Mouse (Mus musculus) liver, embryonic 15.5 days (tissue): ENCODE data around the gene Insl3. TPM values are rescaled to one million over a fixed set of nuclear protein-coding genes. Genes with fewer than 3 reads are reported as not detected.

Source experiments
- ATAC-seq: fragments of 200-750 bp; cut with Nextera tagmentation; 2 replicates; pipeline ENCODE4 v1.8.0; 2017; ENCODE audit warnings: moderate number of reproducible peaks, mild to moderate bottlenecking, moderate library complexity; ENCODE audit not compliant: insufficient read depth
- H3K27ac ChIP-seq: fragments of 300-500 bp; sonication (generic); replicated peaks from 2 replicates; pipeline ENCODE4 v1.5.1; 2015; ENCODE audit warnings: mild to moderate bottlenecking, inconsistent platforms
- H3K27me3 ChIP-seq: fragments of 300-500 bp; sonication (generic); 2 replicates; pipeline ENCODE4 v1.6.1; 2015; ENCODE audit warnings: mild to moderate bottlenecking, inconsistent platforms
- H3K36me3 ChIP-seq: fragments of 300-500 bp; sonication (generic); replicated peaks from 2 replicates; pipeline ENCODE4 v1.6.1; 2015; ENCODE audit warnings: moderate library complexity, mild to moderate bottlenecking, inconsistent platforms
- H3K4me1 ChIP-seq: fragments of 300-500 bp; sonication (generic); replicated peaks from 2 replicates; pipeline ENCODE4 v1.6.1; 2015; ENCODE audit warnings: inconsistent platforms
- H3K4me2 ChIP-seq: fragments of 300-500 bp; sonication (generic); 2 replicates; pipeline ENCODE4 v1.6.1; 2015; ENCODE audit warnings: moderate library complexity, mild to moderate bottlenecking, inconsistent platforms
- H3K4me3 ChIP-seq: fragments of 300-500 bp; sonication (generic); replicated peaks from 2 replicates; pipeline ENCODE4 v1.5.1; 2015; ENCODE audit warnings: mild to moderate bottlenecking, inconsistent platforms
- H3K9ac ChIP-seq: fragments of 300-500 bp; sonication (generic); 2 replicates; pipeline ENCODE4 v1.6.1; 2015; ENCODE audit warnings: moderate library complexity, mild to moderate bottlenecking, inconsistent platforms
- H3K9me3 ChIP-seq: fragments of 300-500 bp; sonication (generic); replicated peaks from 2 replicates; pipeline ENCODE4 v1.6.1; 2016; ENCODE audit warnings: inconsistent platforms
- WGBS: fragments of 180-500 bp; shearing (Covaris S2); methylation state at CpG from one replicate; pipeline ENCODE4 v1.1.7; 2015; ENCODE audit warnings: mixed read lengths; ENCODE audit not compliant: insufficient replicate concordance; 5-methylcytosine and 5-hydroxymethylcytosine counted together
- polyA plus RNA-seq: library from polyadenylated mRNA; unstranded; fragments of >200 nt; fragmentation: Nextera tagmentation; extraction: Ambion mirVana; gene quantifications from 2 replicates; pipeline ENCODE4 v1.2.1, GENCODE M21; 2015

The Insl3 gene
- polyA plus RNA-seq, 1 experiment from 2014 or later = 3.0 TPM

DNA sequence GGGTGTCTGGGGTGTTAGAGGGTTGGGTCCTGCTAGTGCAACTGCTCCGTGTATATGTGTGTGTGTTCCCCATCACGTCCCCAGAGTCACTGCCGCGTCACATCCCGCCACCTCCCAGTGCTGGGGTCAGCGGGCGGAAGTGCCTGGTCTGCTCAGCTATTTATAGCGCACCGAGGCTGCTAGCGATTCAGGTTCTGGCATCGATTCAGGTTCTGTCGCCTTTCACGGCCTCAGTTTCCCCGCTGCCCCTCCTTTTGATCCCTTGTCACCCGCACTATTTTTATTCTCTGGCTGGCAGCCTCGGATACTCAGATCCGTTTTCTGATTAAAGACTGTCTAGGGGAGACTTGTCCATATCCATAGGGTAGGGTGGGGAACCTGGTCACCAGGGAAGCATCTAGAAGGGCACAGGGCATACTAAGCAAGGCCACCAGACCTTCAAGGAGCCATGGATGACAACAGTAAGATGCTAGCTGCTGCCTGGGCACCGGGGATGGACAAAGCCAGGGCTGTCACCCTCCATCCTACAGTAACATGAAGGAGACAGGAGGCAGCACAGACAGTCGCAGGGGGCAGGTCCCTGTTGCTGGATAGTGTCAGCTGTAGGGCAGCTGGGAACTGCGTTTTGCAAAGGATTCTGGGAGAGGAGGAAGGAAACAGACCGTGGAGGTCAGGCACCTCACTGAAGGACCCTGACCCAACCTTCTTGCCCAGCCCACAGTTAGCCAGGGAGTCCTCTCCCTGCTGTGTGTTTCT lies 20.6 kb upstream of the Insl3 start:
- H3K9me3 ChIP-seq = no peaks in the 10 kb centered on the region
- peak overlapping the region; percentile 44 for H3K4me2 ChIP-seq
- WGBS = 1% methylated on average over 21 of the region's 21 CpGs
- H3K27ac ChIP-seq = no peak overlapping the region
- H3K4me1 ChIP-seq = peaks cover 35% of the 10 kb centered on the region
- H3K36me3 ChIP-seq = no peaks in the 10 kb centered on the region
- peaks cover 65% of the 10 kb centered on the region for H3K27me3 ChIP-seq
- H3K9ac ChIP-seq = no peak overlapping the region
- no peak overlapping the region for H3K4me3 ChIP-seq
- no peak for ATAC-seq

DNA sequence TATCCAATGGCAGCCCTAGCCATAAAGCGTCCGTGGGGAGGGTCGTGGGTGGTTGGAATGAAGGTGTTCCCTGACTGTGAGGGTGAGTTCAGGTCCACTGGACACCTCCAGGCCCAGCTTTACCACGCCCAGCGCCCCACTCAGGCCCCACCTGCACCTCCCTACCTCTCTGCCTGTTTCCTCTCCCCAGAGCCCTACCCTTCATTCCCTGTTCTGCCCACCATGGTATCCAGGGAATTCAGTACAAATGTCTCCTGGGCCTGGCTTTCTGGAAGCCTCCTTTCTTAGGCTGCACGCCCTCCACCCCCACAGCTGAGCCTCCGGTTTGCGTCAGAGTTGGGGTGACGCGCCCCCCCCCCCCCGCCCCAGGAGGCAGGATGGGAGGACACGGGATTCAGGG lies 18.8 kb upstream of the Insl3 start:
- Histone ChIP-seq H3K4me2 (peak overlapping the region; percentile 85), H3K36me3 (no peaks in the 10 kb centered on the region), H3K9ac (no peak overlapping the region), H3K9me3 (no peaks in the 10 kb centered on the region), H3K4me3 (peak overlapping the region; percentile 56), H3K4me1 (peaks cover 32% of the 10 kb centered on the region), H3K27ac (no peak overlapping the region), H3K27me3 (peaks cover 57% of the 10 kb centered on the region)
- no peak for ATAC-seq
- 25% methylated on average over 12 of the region's 12 CpGs for WGBS

GRCm38 (mm10) chr8:71670621-71671548 lies 18.1 kb upstream of the Insl3 start:
- peak overlapping the region; percentile 56 for H3K4me3 ChIP-seq
- no peaks in the 10 kb centered on the region for H3K36me3 ChIP-seq
- peak overlapping the region; percentile 85 for H3K4me2 ChIP-seq
- H3K27ac ChIP-seq = no peak overlapping the region
- peaks cover 30% of the 10 kb centered on the region for H3K4me1 ChIP-seq
- 0 out of 2 replicates have a peak, but pooled peaks have one; percentile 3 for ATAC-seq
- no peaks in the 10 kb centered on the region for H3K9me3 ChIP-seq
- WGBS = 1% methylated on average over 61 of the region's 64 CpGs
- peaks cover 57% of the 10 kb centered on the region for H3K27me3 ChIP-seq
- H3K9ac ChIP-seq = no peak overlapping the region

DNA sequence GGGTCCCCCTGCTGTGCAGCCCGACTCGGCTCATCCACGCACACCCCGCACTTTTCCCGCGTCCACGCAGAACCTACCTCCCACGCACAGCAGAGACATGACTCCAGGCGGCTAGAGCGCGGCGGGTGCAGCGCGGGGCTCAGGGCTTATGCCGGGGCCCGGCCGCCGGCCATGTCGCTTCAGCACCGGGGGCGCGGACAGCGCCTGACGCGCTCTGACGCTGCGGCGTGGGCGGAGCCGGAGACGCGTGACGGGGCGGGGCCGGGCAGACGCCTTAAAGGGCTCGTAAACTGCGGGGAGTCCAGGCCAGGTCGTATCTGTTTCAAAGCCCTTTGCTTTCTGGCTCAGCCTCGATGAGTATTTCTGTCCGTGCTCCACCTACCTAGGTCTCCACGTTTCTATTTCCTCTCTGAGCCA lies 17.5 kb upstream of the Insl3 start, which contains the start of gene Unc13a:
Gene Unc13a (minus strand): TSS at position 209 of the 417 bp plus-strand sequence.
- peak within 1 kb of the TSS; percentile 85 for H3K4me2 ChIP-seq
- peak within 1 kb of the TSS; percentile 56 for H3K4me3 ChIP-seq
- H3K27ac ChIP-seq = no peak within 1 kb of the TSS
- peaks cover 34% of the 10 kb centered on the region for H3K4me1 ChIP-seq
- ATAC-seq = peak; percentile 53
- no peaks in the 10 kb centered on the region for H3K9me3 ChIP-seq
- no peak within 1 kb of the TSS for H3K9ac ChIP-seq
- H3K27me3 ChIP-seq = peaks cover 50% of the 10 kb centered on the region
- no peaks in the 10 kb centered on the region for H3K36me3 ChIP-seq
- WGBS = under 1% methylated on average over 42 of the region's 42 CpGs

DNA sequence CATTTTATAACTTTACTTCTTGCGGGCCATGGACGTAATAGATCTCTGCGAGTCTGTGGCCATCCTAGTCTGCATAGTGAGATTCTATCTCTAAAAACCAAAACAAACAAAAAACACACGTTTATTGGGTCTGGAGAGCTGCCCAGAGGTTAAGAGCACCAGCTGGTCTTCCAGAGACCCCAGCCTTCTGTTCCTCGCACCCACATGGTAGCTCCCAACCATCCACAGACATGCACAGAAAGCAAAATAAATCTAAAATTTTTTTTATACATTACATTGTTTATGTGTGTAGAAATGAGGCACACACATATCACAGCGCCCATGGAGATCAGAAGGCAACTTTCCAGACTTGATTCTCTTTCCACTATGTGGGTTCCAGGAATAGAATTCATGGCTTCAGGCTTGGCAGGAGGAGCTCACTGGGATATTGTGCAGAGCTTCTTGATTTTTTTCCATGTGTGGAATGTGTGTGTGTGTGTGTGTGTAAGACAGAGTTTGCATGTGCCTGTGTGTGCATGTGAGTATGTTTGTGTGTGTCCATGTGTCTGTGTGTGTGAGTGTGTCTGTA lies 16.8 kb upstream of the Insl3 start:
- ATAC-seq = no peak
- Histone ChIP-seq H3K9me3 (no peaks in the 10 kb centered on the region), H3K4me2 (peak overlapping the region; percentile 85), H3K4me1 (peaks cover 41% of the 10 kb centered on the region), H3K27me3 (peaks cover 43% of the 10 kb centered on the region), H3K27ac (no peak overlapping the region), H3K36me3 (no peaks in the 10 kb centered on the region), H3K9ac (no peak overlapping the region), H3K4me3 (no peak overlapping the region)
- 58% methylated on average over 6 of the region's 6 CpGs for WGBS

- H3K4me1 ChIP-seq = peaks cover 42% of the 10 kb centered on the region
- 56% methylated on average over 2 of the region's 2 CpGs for WGBS
- ATAC-seq = no peak
- H3K9me3 ChIP-seq = no peaks in the 10 kb centered on the region
- H3K4me2 ChIP-seq = no peak overlapping the region
- H3K9ac ChIP-seq = no peak overlapping the region
- H3K4me3 ChIP-seq = no peak overlapping the region
- no peak overlapping the region for H3K27ac ChIP-seq
- H3K36me3 ChIP-seq = peaks cover 1% of the 10 kb centered on the region; the same call in 1 of the 2 replicates
- peaks cover 25% of the 10 kb centered on the region for H3K27me3 ChIP-seq
Observed at GRCm38 (mm10) chr8:71674071-71674470, 14.9 kb upstream of the Insl3 start.

DNA sequence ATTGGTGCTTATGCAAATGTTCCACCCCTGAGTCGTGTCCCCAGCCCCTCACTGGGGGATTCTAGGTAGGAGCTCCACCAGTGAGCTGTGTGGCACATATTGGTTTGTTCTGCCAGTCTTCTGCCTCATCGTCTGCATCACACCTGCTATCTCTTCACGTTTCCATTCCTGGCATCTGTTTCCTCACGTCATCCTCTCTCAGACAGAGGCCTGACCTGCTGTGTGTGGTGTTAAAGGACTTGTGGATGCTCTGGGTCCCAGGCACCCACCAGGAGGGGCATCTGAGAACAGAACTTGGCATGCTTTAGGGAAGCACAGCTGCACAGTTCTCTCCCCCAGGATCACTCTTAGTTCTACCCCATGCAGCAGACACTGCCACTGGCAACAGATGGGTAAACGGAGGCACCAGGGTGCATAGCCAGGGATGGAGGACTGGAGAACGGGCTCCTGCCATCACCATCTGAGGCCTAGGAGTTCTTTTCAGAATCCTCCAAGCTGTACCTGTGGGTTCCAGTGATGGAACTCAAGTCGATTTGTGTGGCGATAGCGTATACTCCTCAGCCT lies 13.5 kb upstream of the Insl3 start:
- Histone ChIP-seq H3K4me1 (peaks cover 42% of the 10 kb centered on the region), H3K4me2 (peak overlapping the region; percentile 88), H3K27ac (peak overlapping the region; percentile 79; the same call in 1 of the 2 replicates), H3K9me3 (no peaks in the 10 kb centered on the region), H3K4me3 (peak overlapping the region; percentile 71), H3K36me3 (peaks cover 7% of the 10 kb centered on the region; the same call in 1 of the 2 replicates), H3K27me3 (peaks cover 21% of the 10 kb centered on the region), H3K9ac (peak overlapping the region; percentile 74)
- WGBS = 39% methylated on average over 9 of the region's 9 CpGs
- no peak for ATAC-seq

DNA sequence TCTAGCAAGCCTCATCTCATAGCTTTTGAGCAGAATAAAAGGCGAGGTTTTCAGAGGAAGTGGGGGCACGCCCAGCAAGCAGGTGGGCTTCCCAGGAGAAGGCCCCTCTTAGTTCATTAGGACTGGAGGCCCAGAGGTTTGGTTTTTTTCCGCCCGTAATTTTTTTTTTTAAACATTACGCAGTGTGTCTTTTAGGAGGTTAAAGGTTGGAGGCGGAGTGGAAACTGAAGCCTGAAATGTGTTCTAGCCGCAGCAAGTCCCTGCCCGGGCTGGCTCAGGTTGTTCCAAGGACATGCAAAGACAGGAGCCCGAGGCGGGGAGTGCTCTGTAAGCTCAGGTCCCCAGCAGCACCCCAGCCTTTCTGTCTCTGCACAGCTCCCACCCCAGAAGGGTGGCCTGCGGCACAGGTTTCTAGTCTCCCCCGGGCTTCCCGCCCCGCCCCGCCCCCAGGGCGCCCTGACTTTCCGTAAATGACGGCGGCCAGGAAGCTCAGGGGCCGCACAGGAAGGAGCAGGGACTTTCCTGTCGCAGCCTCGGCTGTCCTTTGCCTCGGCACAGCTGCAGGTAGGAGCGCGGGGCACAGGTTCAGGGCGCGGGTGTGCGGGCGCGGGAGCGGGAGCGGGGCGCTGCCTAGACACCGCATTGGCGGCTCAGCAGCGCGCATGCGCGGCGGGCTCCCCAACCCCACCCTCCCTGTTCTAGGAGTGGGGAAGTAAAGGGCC lies 12.8 kb upstream of the Insl3 start, which contains the start of gene Jak3:
Gene Jak3 (plus strand): TSS at position 277 of the 722 bp plus-strand sequence.
- Histone ChIP-seq H3K36me3 (peaks cover 7% of the 10 kb centered on the region; the same call in 1 of the 2 replicates), H3K4me3 (peak within 1 kb of the TSS; percentile 71), H3K27ac (peak within 1 kb of the TSS; percentile 79), H3K4me1 (peaks cover 36% of the 10 kb centered on the region), H3K4me2 (peak within 1 kb of the TSS; percentile 88), H3K9me3 (no peaks in the 10 kb centered on the region), H3K27me3 (peaks cover 20% of the 10 kb centered on the region), H3K9ac (peak within 1 kb of the TSS; percentile 74)
- ATAC-seq = peak; percentile 65
- WGBS = 2% methylated on average over 40 of the region's 40 CpGs

DNA sequence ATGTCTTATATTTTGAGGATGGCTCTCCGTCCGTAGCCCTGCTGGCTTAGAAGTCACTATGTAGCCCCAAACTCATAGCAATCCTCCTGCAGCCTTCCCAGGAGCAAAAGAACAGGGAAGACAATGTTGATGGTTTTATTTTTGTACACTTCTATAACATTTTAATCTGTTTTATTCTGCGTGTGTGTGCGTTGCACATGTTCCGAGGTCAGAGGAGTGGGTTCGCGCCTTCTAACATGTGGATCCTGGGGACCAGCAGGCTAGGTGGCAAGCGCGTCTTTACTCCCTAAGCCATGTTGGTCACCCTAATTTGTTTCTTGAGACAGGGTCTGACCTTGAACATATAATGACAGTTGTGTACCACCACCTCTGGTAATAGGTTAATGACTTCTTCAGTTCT lies 12.2 kb upstream of the Insl3 start:
- H3K36me3 ChIP-seq = peaks cover 7% of the 10 kb centered on the region; the same call in 1 of the 2 replicates
- H3K4me2 ChIP-seq = peak overlapping the region; percentile 88
- H3K9ac ChIP-seq = peak overlapping the region; percentile 74
- peaks cover 21% of the 10 kb centered on the region for H3K27me3 ChIP-seq
- no peak for ATAC-seq
- peak overlapping the region; percentile 79 for H3K27ac ChIP-seq
- 37% methylated on average over 9 of the region's 9 CpGs for WGBS
- no peaks in the 10 kb centered on the region for H3K9me3 ChIP-seq
- peak overlapping the region; percentile 71 for H3K4me3 ChIP-seq
- peaks cover 30% of the 10 kb centered on the region for H3K4me1 ChIP-seq

DNA sequence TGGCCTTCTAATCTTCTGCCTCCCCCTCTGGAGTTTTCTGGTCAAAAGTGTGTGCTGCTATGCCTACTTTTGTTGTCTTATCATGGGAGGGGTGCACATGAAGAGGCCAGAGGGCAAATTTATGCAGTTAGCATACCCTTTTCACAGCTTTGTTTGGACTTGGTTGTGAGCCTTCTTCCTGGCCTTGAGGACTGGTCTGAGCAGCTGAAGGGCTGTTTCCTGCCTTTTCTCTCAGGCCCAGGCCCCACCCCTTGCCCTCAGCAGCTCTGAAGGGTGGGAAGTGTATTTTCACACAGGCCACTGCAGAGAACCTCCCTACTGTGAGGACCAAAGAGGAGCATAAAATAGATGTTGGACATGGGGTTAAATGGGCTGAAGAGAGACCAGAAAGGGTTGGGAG lies 11.5 kb upstream of the Insl3 start:
- H3K27ac ChIP-seq = no peak overlapping the region
- H3K36me3 ChIP-seq = peaks cover 7% of the 10 kb centered on the region; the same call in 1 of the 2 replicates
- peaks cover 27% of the 10 kb centered on the region for H3K27me3 ChIP-seq
- ATAC-seq = no peak
- H3K4me1 ChIP-seq = peaks cover 26% of the 10 kb centered on the region
- no peak overlapping the region for H3K4me3 ChIP-seq
- H3K9me3 ChIP-seq = no peaks in the 10 kb centered on the region
- peak overlapping the region; percentile 88 for H3K4me2 ChIP-seq
- no peak overlapping the region for H3K9ac ChIP-seq
